Mouse (Mus musculus) yolk sac, embryonic 10.5 days (tissue): ENCODE measurements around the gene Gm10972.
A peak's percentile ranks its signal among the peaks of the same experiment; 100 is the strongest.
"Not testable (repeated sequence)": the region's sequence is repeated elsewhere in the genome, so short reads cannot be mapped to it uniquely, and the experiment has no call there.

ENCODE experiments used
- DNase-seq: peaks from one replicate; pipeline ENCODE4 v3.0.0-alpha.2; 2017; ENCODE audit warnings: low spot score

The Gm10972 gene

DNA sequence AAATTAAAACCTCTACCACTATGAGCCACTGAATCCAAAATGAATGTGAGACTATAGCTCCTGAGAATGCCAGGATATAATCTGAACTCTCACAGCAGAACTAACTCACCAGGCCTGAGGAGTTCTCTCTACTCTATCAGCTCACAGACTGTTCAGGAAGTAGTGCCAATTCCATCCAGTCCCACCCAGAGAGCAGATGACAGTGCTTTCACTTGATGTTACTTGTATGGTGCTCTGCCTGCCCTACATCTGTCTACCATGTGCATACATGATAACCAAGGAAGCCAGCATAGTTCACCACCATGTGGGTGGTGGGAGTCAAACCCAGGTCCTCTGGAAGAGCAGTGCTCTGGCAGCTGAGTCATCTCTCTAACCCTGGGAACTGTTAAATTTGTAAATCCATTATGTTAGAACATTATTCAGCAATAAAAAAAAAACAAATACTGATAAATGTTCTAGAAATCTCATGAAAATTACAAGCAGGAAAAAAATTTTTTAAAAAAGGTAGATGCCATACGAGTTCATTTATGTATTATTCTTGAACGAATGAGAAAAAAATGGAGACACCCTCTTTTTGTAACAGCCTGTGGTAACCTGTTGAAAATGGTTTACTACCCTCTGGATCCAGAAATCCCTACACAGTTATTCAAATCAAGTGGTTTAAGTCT lies at the start of gene Gm10972:
Gene Gm10972 (plus strand): TSS at position 618 of the 668 bp plus-strand sequence.
- DNase-seq, result not testable (repeated sequence)

DNA sequence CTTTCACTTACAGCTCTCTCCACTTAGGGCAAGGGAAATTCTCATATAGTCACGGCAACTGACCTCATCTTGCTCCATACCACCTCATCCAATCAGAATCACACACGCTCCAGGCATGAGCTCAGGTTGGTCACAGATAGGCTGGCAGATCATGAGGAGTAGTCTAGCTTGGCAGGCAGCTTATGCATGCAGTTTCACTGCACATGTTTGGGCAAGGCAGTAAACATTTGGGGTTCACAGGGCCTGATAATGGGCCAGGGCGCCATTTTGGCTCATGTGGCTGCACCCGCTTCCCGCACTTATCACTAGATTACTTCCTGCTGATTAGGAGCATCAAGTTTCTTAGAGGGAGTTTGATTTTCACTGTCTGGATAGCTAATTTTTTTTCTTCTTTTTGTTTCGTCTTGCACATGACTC lies 47.0 kb upstream of the Gm10972 start:
- no peak for DNase-seq

DNA sequence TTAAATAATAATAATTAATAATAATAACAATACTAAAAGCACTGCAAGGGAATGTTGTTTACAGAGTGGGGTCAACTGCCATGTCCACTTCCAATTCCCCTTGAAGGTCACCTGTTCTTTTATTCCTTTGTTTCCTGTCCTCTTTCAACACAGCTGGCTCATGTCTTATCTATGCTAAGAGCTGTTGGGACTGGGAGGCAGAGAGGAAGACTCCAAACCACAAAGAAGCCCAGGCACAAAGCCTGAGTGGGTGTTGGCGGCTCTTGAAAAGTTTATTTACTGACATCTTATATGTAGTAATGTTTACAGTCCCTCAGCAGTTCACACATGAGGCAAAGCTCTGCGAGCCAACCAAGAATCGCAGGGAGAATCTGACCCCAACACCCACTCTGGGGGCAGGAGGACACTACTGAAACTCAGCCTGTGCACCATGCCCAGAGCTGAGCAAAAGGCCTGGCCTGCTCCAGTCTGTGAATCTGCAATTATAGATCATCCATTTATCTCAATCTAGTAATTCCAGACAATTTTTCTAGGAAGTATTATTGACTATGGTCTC lies 45.6 kb upstream of the Gm10972 start:
- no peak for DNase-seq

DNA sequence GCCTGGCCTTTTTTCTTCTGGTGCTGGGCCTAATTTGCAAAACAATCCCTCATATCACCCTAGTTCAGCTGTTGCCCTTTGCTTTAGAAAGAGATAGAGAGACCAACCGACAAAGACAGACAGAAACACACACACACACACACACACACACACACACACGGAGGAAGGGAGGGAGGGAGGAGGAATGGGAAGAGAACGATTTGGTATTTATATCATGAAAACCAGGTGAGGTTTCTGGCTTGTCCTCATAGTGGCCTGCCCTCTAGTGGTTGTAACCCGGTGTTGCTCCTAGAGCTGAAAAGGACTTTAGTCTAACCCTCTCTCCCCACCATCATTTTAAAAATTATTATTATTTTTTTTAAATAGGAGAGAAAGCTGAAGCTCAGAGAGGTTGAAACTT lies 41.0 kb upstream of the Gm10972 start:
- no peak for DNase-seq

DNA sequence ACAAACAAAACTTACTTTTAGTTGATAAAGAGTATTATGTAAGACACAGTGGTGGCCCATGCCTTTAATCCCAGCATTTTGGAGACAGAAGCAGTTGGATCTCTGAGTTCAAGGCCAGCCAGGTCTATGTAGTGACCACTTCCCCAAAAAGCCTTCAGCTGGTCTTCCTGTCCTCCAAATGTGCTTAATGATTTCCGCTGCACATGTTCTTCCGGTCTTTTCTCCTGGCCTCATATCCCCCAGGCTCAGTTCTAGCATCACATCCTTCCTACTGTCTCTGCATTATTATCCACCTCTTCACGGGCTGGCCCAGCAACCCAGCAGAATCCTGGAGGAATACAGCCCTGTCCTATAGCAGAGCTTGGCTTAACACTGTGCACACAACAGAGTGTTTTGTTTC lies 33.3 kb upstream of the Gm10972 start:
- no peak for DNase-seq

DNA sequence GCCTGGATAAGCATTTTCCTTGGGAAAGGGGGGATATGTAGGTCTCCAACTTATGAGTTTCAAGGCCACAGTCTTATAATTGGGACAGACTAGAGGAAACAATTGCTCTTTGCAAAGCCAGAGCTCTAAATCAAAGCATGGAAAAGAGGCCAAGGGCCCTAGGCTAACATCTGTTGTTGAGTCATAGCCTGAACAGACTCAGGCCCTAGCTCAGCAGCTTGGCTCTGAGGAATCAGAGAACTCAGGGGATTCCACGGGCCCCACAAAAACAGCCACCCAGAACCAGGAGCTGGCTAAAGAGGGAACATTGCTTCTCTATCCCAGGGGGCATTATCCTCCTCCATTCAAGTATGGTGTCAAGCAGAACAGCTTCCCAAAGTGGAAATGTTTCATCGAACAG lies 32.3 kb upstream of the Gm10972 start:
- DNase-seq, result no peak

DNA sequence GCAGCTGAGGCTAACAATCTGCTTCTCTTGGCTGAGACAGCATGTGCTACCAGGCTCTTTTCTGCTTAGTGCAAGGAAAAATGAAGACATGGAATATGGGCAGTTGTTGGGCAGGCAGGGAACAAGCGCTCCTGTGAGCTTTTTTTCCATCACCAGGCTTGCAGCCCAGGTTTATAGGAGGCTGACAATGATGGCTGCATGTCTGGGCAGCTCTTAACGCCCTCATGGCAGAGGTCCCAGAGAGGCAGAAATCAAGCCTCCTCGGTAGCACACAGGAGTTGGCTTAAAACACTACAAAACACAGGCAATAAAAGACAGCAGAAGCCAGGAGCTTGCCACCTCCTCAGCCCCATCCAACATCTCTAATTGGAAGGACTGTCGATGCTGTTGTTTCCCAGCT lies 31.6 kb upstream of the Gm10972 start:
- no peak for DNase-seq

DNA sequence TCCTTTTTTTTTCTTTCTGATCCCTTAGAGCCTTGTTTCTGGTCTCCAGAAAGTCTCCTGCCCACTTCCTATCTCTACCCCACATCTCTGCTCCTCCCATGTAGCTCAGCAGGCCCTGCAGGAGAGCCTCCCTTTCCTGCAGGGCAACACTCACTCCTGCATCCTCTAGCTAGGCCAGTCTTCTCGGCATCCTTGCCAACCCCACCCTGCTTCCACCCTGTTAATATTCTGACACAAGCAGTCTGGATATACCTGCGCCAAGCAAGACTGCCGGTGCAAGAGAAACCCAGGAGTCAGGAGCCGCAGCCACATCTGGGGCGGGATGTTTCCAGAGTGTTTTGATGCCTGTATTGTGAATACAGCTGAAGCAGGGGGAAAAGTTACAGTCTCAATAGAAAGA lies 31.1 kb upstream of the Gm10972 start:
- no peak for DNase-seq

DNA sequence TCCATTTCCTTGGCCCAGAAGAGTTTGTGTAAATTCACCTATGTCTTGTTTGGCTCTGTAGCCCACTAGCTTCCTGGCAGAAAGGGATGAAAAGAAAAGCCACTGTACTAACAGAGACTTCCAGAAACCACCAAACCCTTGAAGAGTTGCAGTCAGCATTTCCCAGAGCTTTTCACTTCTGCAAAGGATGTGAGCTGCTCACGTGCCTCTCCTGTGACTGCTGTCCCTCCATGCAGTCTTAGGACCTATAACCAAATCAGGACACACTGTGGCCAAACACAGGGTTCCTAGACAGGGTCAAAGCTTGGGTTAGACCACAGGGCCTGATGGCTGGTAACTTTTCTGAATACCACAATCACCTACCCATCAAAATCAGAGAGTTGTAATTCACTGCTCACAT lies 30.6 kb upstream of the Gm10972 start:
- no peak for DNase-seq

DNA sequence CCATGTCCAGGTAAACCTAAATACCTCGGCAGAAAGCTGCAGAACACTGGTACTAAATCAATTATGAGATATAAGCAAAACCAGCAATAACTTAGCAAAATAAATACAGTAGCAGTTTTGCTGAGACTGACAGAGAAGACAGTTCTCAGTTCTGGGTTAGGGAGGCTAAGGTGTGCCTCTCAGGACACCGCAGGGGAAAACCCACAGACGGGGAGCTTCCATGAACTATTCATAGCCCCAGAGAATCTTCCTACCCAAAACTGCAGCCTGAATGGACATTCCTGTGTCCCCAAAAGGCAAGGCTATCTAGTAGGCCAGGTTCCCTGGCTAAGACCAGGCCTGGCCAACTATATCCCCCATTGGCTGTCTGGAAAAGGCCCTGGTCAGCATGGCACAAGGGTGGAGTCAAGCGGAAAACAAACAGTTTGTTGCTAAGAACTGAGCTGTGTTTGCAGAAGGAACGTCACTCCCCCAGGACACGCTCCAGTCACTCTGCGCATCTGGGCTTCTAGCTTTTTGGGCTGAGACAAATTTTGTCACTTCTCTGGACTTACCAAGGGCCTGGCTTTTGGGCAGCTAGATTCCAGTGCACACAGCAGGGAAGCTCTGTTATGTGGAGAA lies 29.5 kb upstream of the Gm10972 start:
- DNase-seq, result peak; percentile 44

DNA sequence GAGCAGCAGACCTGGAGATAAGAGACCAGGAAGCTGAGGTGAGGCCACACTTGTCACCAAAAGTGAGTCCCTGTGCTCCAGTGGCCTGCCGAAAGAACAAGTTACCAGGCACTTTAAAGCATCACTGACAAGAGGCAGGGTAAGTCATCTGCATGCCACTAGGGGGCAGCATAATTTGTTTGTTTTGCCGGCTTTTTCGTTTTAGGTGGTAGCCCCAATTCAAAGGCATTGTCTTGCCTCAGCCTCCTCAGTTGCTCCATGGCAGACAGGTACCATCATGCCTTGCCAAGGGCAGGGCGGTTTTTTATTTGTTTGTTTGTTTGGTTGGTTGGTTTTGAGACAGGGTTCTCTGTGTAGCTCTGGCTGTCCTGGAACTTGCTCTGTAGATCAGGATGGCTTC lies 26.2 kb upstream of the Gm10972 start:
- no peak for DNase-seq

DNA sequence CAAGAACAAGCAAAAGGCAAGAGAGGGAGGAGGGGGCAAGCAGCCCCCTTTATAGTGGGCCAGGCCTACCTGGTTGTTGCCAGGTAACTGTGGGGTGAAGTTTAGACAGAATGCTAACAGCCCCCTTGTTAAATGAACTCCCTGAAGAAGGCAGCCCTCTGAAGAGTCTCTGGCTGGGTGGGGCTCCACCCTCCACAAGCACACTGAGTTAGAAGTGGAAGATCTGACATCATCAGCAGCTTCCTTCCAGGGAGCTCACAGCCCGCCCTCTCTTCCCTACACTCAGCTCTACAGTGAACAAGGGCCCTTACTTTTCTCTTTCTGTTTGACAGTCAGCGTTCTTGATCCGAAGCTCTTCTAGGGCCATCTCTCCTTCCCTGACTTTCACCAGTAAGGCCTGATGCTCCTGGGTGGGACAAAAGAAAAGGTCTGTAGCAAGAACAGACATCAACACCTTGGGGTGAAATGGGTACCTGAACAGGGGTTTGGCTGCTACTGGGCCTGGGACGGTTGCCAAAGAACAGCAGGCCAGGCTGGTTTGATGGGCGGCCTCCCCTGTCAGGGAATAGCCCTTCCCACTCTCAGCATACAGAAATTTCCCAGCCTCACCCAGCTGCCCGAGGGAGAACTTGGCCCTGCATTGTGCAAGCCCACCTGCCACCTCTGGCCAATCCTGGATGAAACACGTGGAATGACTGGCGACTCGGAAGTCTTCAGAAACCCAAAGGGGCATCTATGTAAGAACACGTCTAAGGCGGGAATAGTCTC lies 21.0 kb upstream of the Gm10972 start:
- DNase-seq, result no peak

DNA sequence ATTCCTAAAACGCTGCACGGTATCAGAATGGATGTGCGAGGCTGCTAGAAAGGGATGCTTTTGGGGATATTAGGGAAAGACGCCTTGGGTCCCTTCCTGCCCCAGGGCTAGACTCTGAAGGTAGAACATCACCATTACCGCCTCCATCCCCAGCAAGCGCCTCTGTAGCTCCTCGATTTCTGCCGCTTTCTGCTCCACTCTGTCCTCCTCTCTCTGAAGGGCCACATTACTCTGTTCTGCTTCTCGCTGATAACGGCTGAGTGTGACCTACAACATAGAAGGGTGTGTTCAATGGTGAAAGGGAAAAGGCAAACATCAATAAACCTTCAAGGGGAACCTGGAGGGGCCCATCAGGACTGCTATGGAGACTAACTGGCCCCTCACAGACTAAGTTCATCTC lies 20.4 kb upstream of the Gm10972 start:
- no peak for DNase-seq

DNA sequence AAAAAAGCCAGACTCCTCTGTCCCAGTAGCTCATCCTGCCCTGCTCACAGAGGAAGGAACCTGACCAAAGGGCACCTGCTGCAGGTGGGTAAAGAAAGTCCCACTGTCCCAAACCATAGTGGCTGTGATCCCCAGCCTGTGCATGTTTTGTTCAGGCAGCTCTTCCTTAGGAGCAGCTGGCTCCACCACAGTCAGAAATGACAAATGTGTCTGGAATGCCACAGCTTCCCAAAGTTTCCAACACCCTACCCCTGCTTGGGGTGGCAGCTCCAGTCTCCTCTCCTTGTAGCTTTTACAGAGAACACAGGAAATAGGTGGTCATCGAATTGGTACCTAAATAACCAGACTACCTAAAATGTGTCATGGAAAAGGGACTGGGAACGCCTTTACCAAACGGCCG lies 18.6 kb upstream of the Gm10972 start:
- DNase-seq, result no peak

DNA sequence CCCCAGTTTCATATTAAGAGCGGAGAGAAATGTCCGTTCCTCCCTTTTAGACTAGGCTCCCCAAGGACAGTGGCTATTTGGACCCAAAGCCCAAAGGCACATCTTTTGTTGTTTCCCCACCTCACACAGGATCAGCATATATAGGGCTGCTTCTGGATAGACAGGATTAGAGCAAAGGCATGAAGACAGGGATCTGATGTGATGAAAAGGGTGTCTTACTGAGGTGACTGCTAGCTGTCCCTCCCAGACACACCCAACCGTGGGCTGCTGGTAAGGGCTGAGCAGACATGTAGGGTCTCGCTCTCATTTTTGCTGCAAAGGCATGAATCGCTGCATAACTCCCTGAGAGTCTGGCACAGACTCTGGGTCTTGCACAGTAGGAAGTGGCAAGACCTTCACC lies 14.2 kb upstream of the Gm10972 start:
- DNase-seq, result no peak

DNA sequence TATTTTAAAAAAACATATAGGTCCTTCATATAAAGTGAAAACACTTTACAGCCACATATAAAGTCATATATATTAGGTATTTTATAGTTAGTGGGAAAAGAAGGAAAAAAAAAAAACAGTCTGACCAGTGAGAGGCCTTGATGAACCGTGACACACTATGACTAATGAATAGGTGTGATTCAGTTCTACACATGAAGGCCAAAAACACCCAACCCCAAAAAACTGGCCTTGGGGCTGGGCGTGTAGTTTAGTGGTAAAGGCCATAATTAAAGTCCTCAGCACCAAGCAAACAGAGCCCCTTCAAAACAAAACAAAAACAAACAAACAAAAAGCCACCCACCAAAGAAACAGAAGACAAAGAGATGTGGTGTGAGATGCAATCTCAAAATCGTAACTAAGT lies 13.0 kb upstream of the Gm10972 start:
- no peak for DNase-seq

DNA sequence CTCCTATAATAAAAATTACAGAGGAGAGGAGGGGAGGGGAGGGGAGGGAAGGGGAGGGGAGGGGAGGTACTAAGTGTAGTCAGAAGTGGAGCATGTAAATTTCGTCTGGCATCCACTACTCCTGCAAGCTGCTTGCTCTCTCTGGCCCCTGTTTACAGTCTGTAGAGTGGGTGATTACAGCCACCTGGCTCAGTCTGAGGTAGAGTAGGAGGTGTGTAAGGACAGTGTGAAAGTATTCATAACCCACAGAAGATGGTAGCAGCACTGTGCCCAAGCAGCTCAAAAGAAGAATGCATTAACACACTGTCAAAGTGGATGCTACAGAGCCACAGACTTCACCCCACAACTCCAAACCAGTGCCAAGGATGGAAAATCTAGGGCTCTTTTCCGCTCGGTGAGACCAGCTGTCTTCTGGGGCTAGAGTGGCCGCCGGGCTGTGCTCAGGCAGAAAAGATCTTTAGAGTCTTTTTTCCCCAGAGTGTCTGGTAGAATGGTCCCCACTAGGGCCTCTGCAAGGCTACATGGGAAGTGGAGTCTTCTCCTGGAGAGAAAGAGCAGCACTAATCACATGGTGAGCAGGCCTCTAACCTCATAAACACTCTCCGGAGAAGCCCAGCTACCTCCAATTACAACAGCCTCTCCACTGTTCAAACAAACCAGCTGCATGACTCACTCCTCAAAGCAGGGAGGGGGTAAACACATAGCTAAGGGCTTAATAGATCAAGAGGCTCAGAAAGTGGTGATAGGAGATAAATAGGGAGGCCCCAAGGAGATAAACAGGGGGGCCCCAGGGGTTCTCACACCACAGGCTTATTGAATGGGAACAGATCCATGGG lies 6.1 kb downstream of the Gm10972 start:
- DNase-seq, result peak; percentile 87

DNA sequence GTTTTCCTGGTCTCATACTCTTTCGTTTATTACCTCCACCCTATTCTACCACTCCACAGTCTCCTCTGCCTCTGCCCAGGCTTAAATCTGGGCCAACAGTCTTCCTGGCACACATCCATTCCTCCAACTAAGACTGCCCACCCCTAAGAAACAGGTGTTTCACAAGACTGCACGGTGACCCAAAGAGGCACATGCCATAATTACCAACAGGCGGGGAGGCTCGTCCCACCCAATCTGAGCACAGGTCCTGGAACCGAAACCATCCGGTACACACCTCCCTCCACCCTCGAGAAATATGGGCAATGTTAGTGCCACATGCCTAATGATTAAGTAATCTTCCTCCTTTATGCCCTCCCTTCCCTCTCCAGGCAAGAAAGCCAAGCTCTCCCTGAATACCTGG lies 7.5 kb downstream of the Gm10972 start:
- no peak for DNase-seq

DNA sequence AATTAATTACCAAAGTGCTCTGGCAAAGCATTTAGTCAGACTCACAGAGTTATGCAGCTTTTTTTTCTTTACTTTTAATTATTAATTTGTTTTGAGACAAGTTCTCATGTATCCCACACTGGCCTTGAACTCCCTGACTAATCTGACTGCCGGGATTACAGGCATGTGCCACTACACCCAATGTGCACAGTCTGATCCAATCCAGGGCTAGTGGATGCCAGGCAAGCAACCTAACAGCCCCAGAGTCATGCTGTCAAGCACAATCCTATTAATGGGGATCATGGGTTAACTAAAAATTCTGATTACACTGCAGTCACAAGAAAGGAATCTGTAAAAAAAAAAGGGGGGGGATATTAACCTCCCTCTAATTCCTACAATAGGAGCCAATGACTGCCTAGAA lies 11.1 kb downstream of the Gm10972 start:
- not testable (repeated sequence) for DNase-seq

DNA sequence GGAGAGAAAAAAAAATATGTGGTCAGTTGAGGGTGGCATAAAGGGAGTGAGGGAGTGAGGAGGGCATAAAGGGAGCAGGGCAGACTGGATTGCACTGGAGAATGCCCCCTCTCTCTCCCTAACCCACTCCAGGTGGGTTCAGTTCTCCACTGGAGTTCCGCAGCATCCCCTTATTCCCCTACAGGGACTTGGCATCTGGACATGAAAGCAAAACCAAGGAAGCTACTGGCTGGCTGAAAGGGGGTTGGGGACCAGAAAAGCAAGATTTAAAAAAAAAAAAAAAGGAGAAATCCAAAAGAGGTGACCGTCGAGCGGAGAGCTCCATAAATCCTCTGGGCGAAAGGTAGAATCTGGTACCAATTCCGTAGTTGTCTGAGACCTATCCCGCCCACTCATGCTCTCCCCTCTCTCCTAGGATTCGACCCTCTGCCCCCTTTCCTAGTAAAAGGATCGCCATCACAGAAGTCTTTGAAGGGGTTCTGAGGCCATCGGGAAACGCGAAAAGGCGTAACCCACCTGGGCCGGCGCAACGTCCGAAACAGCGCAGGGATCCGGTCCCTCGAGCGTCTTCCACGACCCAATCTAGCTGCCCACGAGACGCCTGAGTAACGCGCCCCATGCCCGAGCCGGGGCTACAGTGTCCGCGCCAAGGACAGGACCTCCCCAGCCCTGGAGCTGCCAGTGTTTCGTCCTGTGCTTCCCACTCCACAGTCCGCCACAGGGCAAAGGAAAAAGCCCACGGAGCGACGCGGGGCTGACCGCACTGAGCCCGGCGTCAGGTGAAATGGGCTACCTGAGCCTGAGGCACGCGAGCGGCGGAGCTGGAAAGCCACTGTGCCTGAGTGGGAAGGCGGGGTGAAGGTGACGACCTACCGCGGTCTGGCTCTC lies 15.2 kb downstream of the Gm10972 start:
- DNase-seq, result not testable (repeated sequence)

DNA sequence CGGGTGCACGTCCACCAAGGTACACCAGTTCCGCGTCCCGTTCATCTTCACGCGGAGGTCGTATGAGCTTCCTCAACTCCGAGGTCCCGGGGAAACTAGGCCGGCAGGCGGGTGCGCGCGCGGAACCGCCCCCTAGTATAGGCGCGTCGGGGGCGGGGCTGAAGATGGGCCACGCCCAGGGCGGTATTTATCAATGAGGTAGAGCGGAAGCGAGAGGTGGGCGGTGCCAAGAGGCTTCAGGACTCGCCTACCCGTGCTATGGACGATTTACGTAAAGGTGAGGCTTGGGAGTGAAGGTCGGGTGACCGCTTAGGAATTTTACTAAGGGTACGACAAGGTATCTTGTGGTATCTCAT lies 15.8 kb downstream of the Gm10972 start, which contains the start of gene Tuft1:
Gene Tuft1 (minus strand): TSS at position 133 of the 356 bp plus-strand sequence.
- DNase-seq, result not testable (repeated sequence)
